Mouse (Mus musculus): ENCODE results near the gene S1pr2. TPM values are rescaled to one million over a fixed set of nuclear protein-coding genes. Genes with fewer than 3 reads are reported as not detected.

The S1pr2 gene
- polyA plus RNA-seq, 1 experiment from 2014 or later, result 7.4 TPM

GRCm38 (mm10) chr9:20946066-20946880, 30.3 kb downstream of the S1pr2 start:
- Histone ChIP-seq H3K27ac (ENCODE audit: low read depth, low read length) (no peak overlapping the region), H3K9ac (replicated peaks; ENCODE audit: low read depth, low read length) (no peak overlapping the region)
- 86% methylated on average over 16 of the region's 16 CpGs for WGBS

DNA sequence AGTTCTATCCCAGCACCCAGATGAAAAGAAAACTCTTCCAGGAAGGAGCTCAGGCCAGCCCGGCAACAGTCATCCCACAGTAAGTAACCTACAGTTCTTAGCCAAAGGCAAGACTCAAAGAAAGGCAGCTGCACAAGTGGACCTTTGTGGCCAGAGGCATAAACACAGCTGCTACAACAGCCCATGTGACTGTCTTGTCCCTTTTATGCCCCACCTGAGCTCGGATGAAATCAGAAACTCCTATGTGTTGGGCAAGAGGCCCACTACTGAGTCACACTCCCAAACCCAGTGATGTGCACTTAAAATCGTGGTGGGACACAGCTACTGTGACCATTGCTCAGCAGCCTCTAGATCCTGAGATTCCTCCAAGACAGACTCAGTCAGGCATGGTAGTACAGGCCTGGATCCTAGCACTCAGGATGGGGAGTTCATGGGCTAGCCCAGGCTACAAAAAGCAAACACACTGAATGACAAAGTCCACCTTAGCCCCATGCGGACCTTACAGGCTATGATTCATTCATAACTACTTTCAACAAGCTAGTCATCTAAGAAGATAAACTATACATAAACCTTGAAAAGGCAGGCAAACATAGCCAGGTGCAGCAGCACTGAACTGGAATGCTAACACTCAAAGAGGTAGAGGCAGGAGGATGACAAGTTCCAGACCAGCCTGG, 31.7 kb downstream of the S1pr2 start:
- H3K27me3 ChIP-seq (ENCODE audit: control insufficient read depth, insufficient read depth, low read length), result no peaks in the 10 kb centered on the region
- no peak overlapping the region for H3K4me3 ChIP-seq (ENCODE audit: low read depth, low read length)
- H3K4me2 ChIP-seq (ENCODE audit: low read depth, low read length), result no peak overlapping the region
- H3K4me1 ChIP-seq (ENCODE audit: control insufficient read depth, insufficient read depth, low read length), result 0 out of 2 replicates have a peak, but pooled peaks cover 6% of the 10 kb centered on the region
- ATAC-seq (ENCODE audit: low read depth), result no peak
- 74% methylated on average over 4 of the region's 4 CpGs for WGBS
- no peak overlapping the region for H3K27ac ChIP-seq (ENCODE audit: low read depth, low read length)
- H3K36me3 ChIP-seq (ENCODE audit: control insufficient read depth, insufficient read depth, low read length), result peaks cover 14% of the 10 kb centered on the region
- H3K9me3 ChIP-seq (ENCODE audit: control insufficient read depth, low read length), result no peaks in the 10 kb centered on the region
- no peak overlapping the region for H3K9ac ChIP-seq (replicated peaks; ENCODE audit: low read depth, low read length)

More at GRCm38 (mm10) chr9:20946066-20946880, 30.3 kb downstream of the S1pr2 start:
- no peaks in the 10 kb centered on the region for H3K27me3 ChIP-seq (ENCODE audit: control insufficient read depth, insufficient read depth, low read length)
- H3K4me3 ChIP-seq (ENCODE audit: low read depth, low read length), result no peak overlapping the region
- H3K36me3 ChIP-seq (ENCODE audit: control insufficient read depth, insufficient read depth, low read length), result no peaks in the 10 kb centered on the region; the same call in 1 of the 2 replicates
- ATAC-seq (ENCODE audit: low read depth), result no peak
- H3K4me1 ChIP-seq (ENCODE audit: control insufficient read depth, insufficient read depth, low read length), result peaks cover 13% of the 10 kb centered on the region
- no peaks in the 10 kb centered on the region for H3K9me3 ChIP-seq (ENCODE audit: control insufficient read depth, low read length)
- no peak overlapping the region for H3K4me2 ChIP-seq (ENCODE audit: low read depth, low read length)

DNA sequence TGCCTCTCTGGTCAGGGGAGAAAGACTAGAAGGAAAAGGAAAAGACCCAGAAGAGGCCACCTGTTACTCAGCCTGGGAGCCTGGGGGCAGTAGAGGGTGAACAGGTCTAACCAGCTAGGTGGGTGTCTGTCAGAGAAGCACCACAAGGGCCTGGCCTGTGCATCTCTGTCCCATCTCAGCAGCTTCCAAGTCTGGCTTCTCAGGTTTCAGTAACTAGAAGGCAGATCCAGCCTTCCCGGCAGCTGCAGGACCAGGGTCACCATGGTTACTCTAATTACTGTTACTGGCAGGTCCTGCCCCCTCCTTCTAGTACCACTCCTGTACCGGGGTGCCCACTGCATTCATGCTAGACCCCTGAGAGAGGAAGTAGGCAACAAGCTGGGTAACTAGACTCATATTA, 32.7 kb downstream of the S1pr2 start:
- Histone ChIP-seq H3K36me3 (ENCODE audit: control insufficient read depth, insufficient read depth, low read length) (peaks cover 22% of the 10 kb centered on the region), H3K27me3 (ENCODE audit: control insufficient read depth, insufficient read depth, low read length) (no peaks in the 10 kb centered on the region), H3K4me1 (ENCODE audit: control insufficient read depth, insufficient read depth, low read length) (0 out of 2 replicates have a peak, but pooled peaks cover 6% of the 10 kb centered on the region), H3K9ac (replicated peaks; ENCODE audit: low read depth, low read length) (no peak overlapping the region), H3K4me2 (ENCODE audit: low read depth, low read length) (no peak overlapping the region), H3K4me3 (ENCODE audit: low read depth, low read length) (no peak overlapping the region), H3K27ac (ENCODE audit: low read depth, low read length) (no peak overlapping the region), H3K9me3 (ENCODE audit: control insufficient read depth, low read length) (no peaks in the 10 kb centered on the region)
- WGBS, result 3% methylated on average over 2 of the region's 2 CpGs
- no peak for ATAC-seq (ENCODE audit: low read depth)

GRCm38 (mm10) chr9:20943396-20943795, 33.2 kb downstream of the S1pr2 start:
- WGBS, result 91% methylated on average over 7 of the region's 7 CpGs
- Histone ChIP-seq H3K4me2 (ENCODE audit: low read depth, low read length) (no peak overlapping the region), H3K9ac (replicated peaks; ENCODE audit: low read depth, low read length) (no peak overlapping the region), H3K4me3 (ENCODE audit: low read depth, low read length) (no peak overlapping the region), H3K9me3 (ENCODE audit: control insufficient read depth, low read length) (no peaks in the 10 kb centered on the region), H3K4me1 (ENCODE audit: control insufficient read depth, insufficient read depth, low read length) (0 out of 2 replicates have a peak, but pooled peaks cover 6% of the 10 kb centered on the region), H3K27ac (ENCODE audit: low read depth, low read length) (no peak overlapping the region), H3K27me3 (ENCODE audit: control insufficient read depth, insufficient read depth, low read length) (no peaks in the 10 kb centered on the region), H3K36me3 (ENCODE audit: control insufficient read depth, insufficient read depth, low read length) (peaks cover 27% of the 10 kb centered on the region)
- 0 out of 2 replicates have a peak, but pooled peaks have one; percentile 11 for ATAC-seq (ENCODE audit: low read depth)

DNA sequence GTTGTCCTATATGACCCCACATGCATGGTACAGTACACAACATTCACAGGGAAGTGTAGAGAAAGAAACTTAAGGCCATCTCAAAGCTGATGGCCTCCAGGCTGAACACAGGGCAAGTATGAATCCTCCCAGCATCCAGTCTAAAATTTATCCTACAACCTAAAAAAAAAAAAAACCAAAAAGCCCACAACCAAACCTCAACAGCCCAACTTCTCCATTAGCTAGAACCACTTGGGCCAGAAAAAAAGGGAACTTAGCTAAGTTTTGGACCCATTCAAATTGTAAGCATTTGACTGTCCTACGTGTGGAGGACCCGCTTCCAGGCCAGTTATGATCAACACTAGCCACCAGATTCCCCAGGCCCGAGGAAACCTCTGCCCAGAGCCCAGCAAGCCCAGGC, 53.3 kb downstream of the S1pr2 start:
- WGBS, result 99% methylated on average over 3 of the region's 3 CpGs
- ATAC-seq (ENCODE audit: low read depth), result no peak
- no peak overlapping the region for H3K27ac ChIP-seq (ENCODE audit: low read depth, low read length)

GRCm38 (mm10) chr9:20916160-20916559, 60.4 kb downstream of the S1pr2 start:
- WGBS, result 90% methylated on average over 4 of the region's 4 CpGs
- H3K36me3 ChIP-seq (ENCODE audit: control insufficient read depth, insufficient read depth, low read length), result peaks cover 91% of the 10 kb centered on the region

More for the DNA sequence above, 53.3 kb downstream of the S1pr2 start:
- Histone ChIP-seq H3K36me3 (ENCODE audit: control insufficient read depth, insufficient read depth, low read length) (peaks cover 86% of the 10 kb centered on the region), H3K27me3 (ENCODE audit: control insufficient read depth, insufficient read depth, low read length) (no peaks in the 10 kb centered on the region), H3K9ac (replicated peaks; ENCODE audit: low read depth, low read length) (no peak overlapping the region), H3K4me3 (ENCODE audit: low read depth, low read length) (no peak overlapping the region), H3K4me2 (ENCODE audit: low read depth, low read length) (no peak overlapping the region), H3K4me1 (ENCODE audit: control insufficient read depth, insufficient read depth, low read length) (no peaks in the 10 kb centered on the region), H3K9me3 (ENCODE audit: control insufficient read depth, low read length) (no peaks in the 10 kb centered on the region)

More at GRCm38 (mm10) chr9:20916160-20916559, 60.4 kb downstream of the S1pr2 start:
- Histone ChIP-seq H3K9ac (replicated peaks; ENCODE audit: low read depth, low read length) (no peak overlapping the region), H3K27ac (ENCODE audit: low read depth, low read length) (no peak overlapping the region), H3K4me3 (ENCODE audit: low read depth, low read length) (no peak overlapping the region), H3K9me3 (ENCODE audit: control insufficient read depth, low read length) (no peaks in the 10 kb centered on the region), H3K27me3 (ENCODE audit: control insufficient read depth, insufficient read depth, low read length) (no peaks in the 10 kb centered on the region), H3K4me1 (ENCODE audit: control insufficient read depth, insufficient read depth, low read length) (no peaks in the 10 kb centered on the region), H3K4me2 (ENCODE audit: low read depth, low read length) (no peak overlapping the region)
- ATAC-seq (ENCODE audit: low read depth), result no peak

Small RNA genes within 50 kb of the gene (microRNA-seq; reads per million reads assigned to microRNA genes)
- gene Mir7081, result not detected

Other genes with a start within 250 kb of the S1pr2 start
- 155 and 202 TPM in 2 replicates for gene Olfm2, start 230.4 kb downstream of the S1pr2 start, polyA plus RNA-seq (2014; fragmentation: Nextera tagmentation; extraction: Ambion mirVana)
- gene Col5a3, start 161.7 kb downstream of the S1pr2 start, polyA plus RNA-seq (2014; fragmentation: Nextera tagmentation; extraction: Ambion mirVana), result 0.76 and 0.98 TPM in 2 replicates
- not detected in 2 replicates for gene Rdh8, start 158.3 kb downstream of the S1pr2 start, polyA plus RNA-seq (2014; fragmentation: Nextera tagmentation; extraction: Ambion mirVana)
- 4.3 and 7.2 TPM in 2 replicates for gene A230050P20Rik, start 108.1 kb downstream of the S1pr2 start, polyA plus RNA-seq (2014; fragmentation: Nextera tagmentation; extraction: Ambion mirVana)
- 11.1 and 14.5 TPM in 2 replicates for gene Angptl6, start 97.1 kb downstream of the S1pr2 start, polyA plus RNA-seq (2014; fragmentation: Nextera tagmentation; extraction: Ambion mirVana)
- 41.7 and 49.0 TPM in 2 replicates for gene Ppan, start 88.6 kb downstream of the S1pr2 start, polyA plus RNA-seq (2014; fragmentation: Nextera tagmentation; extraction: Ambion mirVana)
- 226 and 228 TPM in 2 replicates for gene Eif3g, start 78.2 kb downstream of the S1pr2 start, polyA plus RNA-seq (2014; fragmentation: Nextera tagmentation; extraction: Ambion mirVana)
- gene Dnmt1, start 16.9 kb downstream of the S1pr2 start, polyA plus RNA-seq (2014; fragmentation: Nextera tagmentation; extraction: Ambion mirVana), result 41.1 and 42.7 TPM in 2 replicates
- gene Mrpl4, start 26.0 kb upstream of the S1pr2 start, polyA plus RNA-seq (2014; fragmentation: Nextera tagmentation; extraction: Ambion mirVana), result 103 and 115 TPM in 2 replicates
- 1.4 and 3.6 TPM in 2 replicates for gene Icam1, start 39.2 kb upstream of the S1pr2 start, polyA plus RNA-seq (2014; fragmentation: Nextera tagmentation; extraction: Ambion mirVana)
- 0.27 TPM in 1 of 2 replicates, not detected in the other for gene Icam4, start 52.6 kb upstream of the S1pr2 start, polyA plus RNA-seq (2014; fragmentation: Nextera tagmentation; extraction: Ambion mirVana)
- 1.3 and 1.6 TPM in 2 replicates for gene Icam5, start 55.3 kb upstream of the S1pr2 start, polyA plus RNA-seq (2014; fragmentation: Nextera tagmentation; extraction: Ambion mirVana)
- 1.2 and 2.7 TPM in 2 replicates for gene Zglp1, start 90.3 kb upstream of the S1pr2 start, polyA plus RNA-seq (2014; fragmentation: Nextera tagmentation; extraction: Ambion mirVana)
- 1.7 and 1.8 TPM in 2 replicates for gene Gm49373, start 96.3 kb upstream of the S1pr2 start, polyA plus RNA-seq (2014; fragmentation: Nextera tagmentation; extraction: Ambion mirVana)
- 62.7 and 73.5 TPM in 2 replicates for gene Fdx1l, start 96.8 kb upstream of the S1pr2 start, polyA plus RNA-seq (2014; fragmentation: Nextera tagmentation; extraction: Ambion mirVana)
- gene Gm38431, start 115.2 kb upstream of the S1pr2 start, polyA plus RNA-seq (2014; fragmentation: Nextera tagmentation; extraction: Ambion mirVana), result 0.88 and 1.5 TPM in 2 replicates
- gene Raver1, start 115.2 kb upstream of the S1pr2 start, polyA plus RNA-seq (2014; fragmentation: Nextera tagmentation; extraction: Ambion mirVana), result 29.4 and 35.2 TPM in 2 replicates
- gene Tyk2, start 154.5 kb upstream of the S1pr2 start, polyA plus RNA-seq (2014; fragmentation: Nextera tagmentation; extraction: Ambion mirVana), result 7.9 and 10.2 TPM in 2 replicates
- gene Cdc37, start 173.2 kb upstream of the S1pr2 start, polyA plus RNA-seq (2014; fragmentation: Nextera tagmentation; extraction: Ambion mirVana), result 190 and 219 TPM in 2 replicates
- 27.5 and 35.3 TPM in 2 replicates for gene Pde4a, start 188.9 kb upstream of the S1pr2 start, polyA plus RNA-seq (2014; fragmentation: Nextera tagmentation; extraction: Ambion mirVana)

Measured in neural tube, embryonic 14.5 days (tissue).